ENCODE assay signal across 25 mouse cellular contexts in genomic region chr7:99667096-99667495, GRCm38 (mm10). TPM values are rescaled to one million over a fixed set of nuclear protein-coding genes. Genes with fewer than 3 reads are reported as not detected.
DNase-seq lines count a peak whose midpoint lies in the region; ATAC-seq and TF ChIP-seq lines count a peak whose summit lies in the region.
"Had no signal": no experiment of that assay in that cellular context is flagged by ENCODE, and none has a peak within 500 bp of the region (broad histone marks: within the 10 kb centered on the region; RNA-seq: fewer than 3 reads in every experiment).

No protein-coding gene starts in this region.

- no peak for ATAC-seq in embryonic facial prominence, embryonic 14.5 days (ENCODE audit: low read depth)
- no peak for ATAC-seq in liver, embryonic 11.5 days (replicated peaks; ENCODE audit: low FRiP score)
- ATAC-seq: forebrain, embryonic 15.5 days; hindbrain, embryonic 16.5 days; intestine, embryonic 15.5 days had no signal

- no peak for TF ChIP-seq CTCF in E14TG2a.4 (conservative IDR thresholded peaks at IDR 0.05; ENCODE audit: low read length)

- H3K4me3 ChIP-seq in embryonic facial prominence, embryonic 14.5 days (ENCODE audit: low read depth, low read length), result no peak overlapping the region
- no peak overlapping the region for H3K4me3 ChIP-seq in embryonic facial prominence, embryonic 10.5 days
- 0 out of 2 replicates have a peak overlapping the region, but pooled peaks have one; percentile 27 for H3K4me3 ChIP-seq in E14TG2a.4 (replicated peaks; ENCODE audit: low read length)
- no peak overlapping the region for H3K4me3 ChIP-seq in liver, embryonic 11.5 days (ENCODE audit: low read depth, low read length)
- H3K4me3 ChIP-seq: embryonic facial prominence, embryonic 12.5 days; erythroblast, embryonic 14.5 days; forebrain, embryonic 12.5 days; forebrain, embryonic 15.5 days; hindbrain, embryonic 10.5 days; hindbrain, embryonic 13.5 days; intestine, embryonic 15.5 days had no signal

- no peaks in the 10 kb centered on the region for H3K9me3 ChIP-seq in embryonic facial prominence, embryonic 14.5 days (ENCODE audit: control insufficient read depth, low read length)
- H3K9me3 ChIP-seq in embryonic facial prominence, embryonic 10.5 days, result no peaks in the 10 kb centered on the region
- H3K9me3 ChIP-seq in E14TG2a.4 (ENCODE audit: low read length), result no peaks in the 10 kb centered on the region
- no peaks in the 10 kb centered on the region for H3K9me3 ChIP-seq in liver, embryonic 11.5 days (ENCODE audit: control insufficient read depth, low read length)
- H3K9me3 ChIP-seq: embryonic facial prominence, embryonic 12.5 days; forebrain, embryonic 12.5 days; forebrain, embryonic 15.5 days; hindbrain, embryonic 10.5 days; hindbrain, embryonic 13.5 days; intestine, embryonic 15.5 days had no signal

- H3K9ac ChIP-seq in embryonic facial prominence, embryonic 14.5 days (ENCODE audit: low read depth, low read length), result no peak overlapping the region
- H3K9ac ChIP-seq in liver, embryonic 11.5 days (ENCODE audit: low read depth, low read length), result no peak overlapping the region
- H3K9ac ChIP-seq: embryonic facial prominence, embryonic 12.5 days; forebrain, embryonic 12.5 days; forebrain, embryonic 15.5 days; hindbrain, embryonic 13.5 days; intestine, embryonic 15.5 days had no signal

- H3K4me1 ChIP-seq in embryonic facial prominence, embryonic 14.5 days (ENCODE audit: control insufficient read depth, insufficient read depth, low read length), result no peaks in the 10 kb centered on the region
- peaks cover 47% of the 10 kb centered on the region for H3K4me1 ChIP-seq in embryonic facial prominence, embryonic 10.5 days
- peaks cover 6% of the 10 kb centered on the region; the same call in 1 of the 2 replicates for H3K4me1 ChIP-seq in E14TG2a.4 (replicated peaks; ENCODE audit: low read depth, low read length)
- H3K4me1 ChIP-seq in liver, embryonic 11.5 days (replicated peaks; ENCODE audit: control insufficient read depth, insufficient read depth, low read length), result no peaks in the 10 kb centered on the region; the same call in 1 of the 2 replicates

- no peak overlapping the region for H3K4me2 ChIP-seq in embryonic facial prominence, embryonic 14.5 days (ENCODE audit: low read depth, low read length)
- H3K4me2 ChIP-seq in liver, embryonic 11.5 days, result no peak overlapping the region
- H3K4me2 ChIP-seq: embryonic facial prominence, embryonic 12.5 days; forebrain, embryonic 12.5 days; forebrain, embryonic 15.5 days; heart, embryonic 11.5 days; hindbrain, embryonic 13.5 days; intestine, embryonic 15.5 days had no signal

- DNase-seq in embryonic facial prominence, embryonic 14.5 days (ENCODE audit: low spot score), result peak; percentile 26
- no peak for DNase-seq in embryonic facial prominence, embryonic 10.5 days (ENCODE audit: low spot score)
- peak; percentile 50 for DNase-seq in gastrocnemius, postnatal 10 days
- no peak for DNase-seq in gastrocnemius, postnatal 25 days
- no peak for DNase-seq in liver, embryonic 11.5 days (ENCODE audit: low spot score)
- DNase-seq: adrenal gland, adult 2 months; adrenal gland, postnatal 14 days; B cell, adult 2 months; cerebellum, adult 11 months; cerebellum, adult 2 months; cerebellum, postnatal 10 days; kidney, adult 11 months; kidney, adult 9 months had no signal

- no peaks in the 10 kb centered on the region for H3K36me3 ChIP-seq in embryonic facial prominence, embryonic 14.5 days (ENCODE audit: control insufficient read depth, insufficient read depth, low read length)
- no peaks in the 10 kb centered on the region for H3K36me3 ChIP-seq in embryonic facial prominence, embryonic 10.5 days (replicated peaks)
- H3K36me3 ChIP-seq in E14TG2a.4 (ENCODE audit: insufficient read depth, low read length), result no peaks in the 10 kb centered on the region
- no peaks in the 10 kb centered on the region for H3K36me3 ChIP-seq in liver, embryonic 11.5 days (ENCODE audit: control insufficient read depth, insufficient read depth, low read length)
- H3K36me3 ChIP-seq: embryonic facial prominence, embryonic 12.5 days; forebrain, embryonic 12.5 days; forebrain, embryonic 15.5 days; hindbrain, embryonic 10.5 days; hindbrain, embryonic 13.5 days; intestine, embryonic 15.5 days had no signal

- 76% methylated on average over 16 of the region's 16 CpGs for WGBS in embryonic facial prominence, embryonic 14.5 days
- WGBS in embryonic facial prominence, embryonic 10.5 days, result 85% methylated on average over 16 of the region's 16 CpGs
- 89% methylated on average over 16 of the region's 16 CpGs for WGBS in liver, embryonic 11.5 days

- H3K27ac ChIP-seq in embryonic facial prominence, embryonic 14.5 days (replicated peaks; ENCODE audit: low read depth, low read length), result no peak overlapping the region
- H3K27ac ChIP-seq in embryonic facial prominence, embryonic 10.5 days (replicated peaks), result no peak overlapping the region
- no peak overlapping the region for H3K27ac ChIP-seq in liver, embryonic 11.5 days (ENCODE audit: low read depth, low read length)
- H3K27ac ChIP-seq: embryonic facial prominence, embryonic 12.5 days; forebrain, embryonic 12.5 days; forebrain, embryonic 15.5 days; hindbrain, embryonic 10.5 days; hindbrain, embryonic 13.5 days; intestine, embryonic 15.5 days had no signal

- H3K27me3 ChIP-seq in embryonic facial prominence, embryonic 14.5 days (replicated peaks; ENCODE audit: control insufficient read depth, insufficient read depth, low read length), result no peaks in the 10 kb centered on the region
- no peaks in the 10 kb centered on the region for H3K27me3 ChIP-seq in embryonic facial prominence, embryonic 10.5 days (replicated peaks; ENCODE audit: low read depth, poor library complexity, severe bottlenecking)
- peaks cover 36% of the 10 kb centered on the region for H3K27me3 ChIP-seq in E14TG2a.4 (ENCODE audit: insufficient read depth, low read length)
- H3K27me3 ChIP-seq in liver, embryonic 11.5 days (replicated peaks; ENCODE audit: control insufficient read depth, insufficient read depth, low read length), result peaks cover 3% of the 10 kb centered on the region
- H3K27me3 ChIP-seq: embryonic facial prominence, embryonic 12.5 days; forebrain, embryonic 12.5 days; forebrain, embryonic 15.5 days; hindbrain, embryonic 13.5 days; intestine, embryonic 15.5 days had no signal

RNA-seq across cellular contexts. Expression of gene Tpbgl, which starts 40.2 kb away (rescaled TPM):
- 2.0 and 2.5 TPM in 2 replicates for polyA plus RNA-seq in embryonic facial prominence, embryonic 14.5 days (2014; fragmentation: Nextera tagmentation; extraction: Ambion mirVana)
- polyA plus RNA-seq in embryonic facial prominence, embryonic 10.5 days (2016; fragmentation: Nextera tagmentation; extraction: Ambion mirVana), result 0.55 and 0.60 TPM in 2 replicates
- 10 to 100 TPM; 36.4 to 42.1 TPM for total RNA-seq in gastrocnemius, postnatal 10 days (2021)
- total RNA-seq in gastrocnemius, postnatal 25 days (2021), result 10 to 100 TPM; 42.5 to 46.1 TPM
- 0.53 and 0.78 TPM in 2 replicates for polyA plus RNA-seq in liver, embryonic 11.5 days (2014; fragmentation: Nextera tagmentation; extraction: Ambion mirVana)
- total RNA-seq: granulocyte monocyte progenitor cell, adult 5-6 weeks; MEL had no signal

RNA-seq across cellular contexts. Expression of gene Slco2b1, which starts 44.0 kb away (rescaled TPM):
- 3.9 TPM in 2 replicates for polyA plus RNA-seq in embryonic facial prominence, embryonic 14.5 days (2014; fragmentation: Nextera tagmentation; extraction: Ambion mirVana)
- 1.2 and 1.7 TPM in 2 replicates for polyA plus RNA-seq in embryonic facial prominence, embryonic 10.5 days (2016; fragmentation: Nextera tagmentation; extraction: Ambion mirVana)
- 1 to 10 TPM; 8.8 to 9.8 TPM for total RNA-seq in gastrocnemius, postnatal 10 days (2021)
- total RNA-seq in gastrocnemius, postnatal 25 days (2021), result 1 to 10 TPM; 3.9 to 4.7 TPM
- polyA plus RNA-seq in liver, embryonic 11.5 days (2014; fragmentation: Nextera tagmentation; extraction: Ambion mirVana), result 0.34 and 0.97 TPM in 2 replicates
- total RNA-seq: granulocyte monocyte progenitor cell, adult 5-6 weeks; MEL had no signal
- polyA plus RNA-seq: erythroblast, embryonic 14.5 days had no signal

Comparison
In these comparisons a context has a peak if more than half of its experiments do, and no peak if none do; other contexts are left out.
1. DNase-seq: peak in embryonic facial prominence, embryonic 14.5 days (single experiment) and gastrocnemius, postnatal 10 days (single experiment); none in embryonic facial prominence, embryonic 10.5 days (single experiment), gastrocnemius, postnatal 25 days (single experiment) and liver, embryonic 11.5 days (single experiment).